Mouse (Mus musculus) liver, postnatal 0 days (tissue): Measurements from ENCODE around the gene Tlr2. TPM values are rescaled to one million over a fixed set of nuclear protein-coding genes. Genes with fewer than 3 reads are reported as not detected.

Experiments
- ATAC-seq: fragments of 200-750 bp; cut with Nextera tagmentation; 2 replicates; pipeline ENCODE4 v1.8.0; 2017; ENCODE audit warnings: mild to moderate bottlenecking, moderate library complexity
- DNase-seq: peaks from one replicate; pipeline ENCODE4 v3.0.0-alpha.2; 2016
- H3K27ac ChIP-seq: fragments of 300-500 bp; sonication (generic); 2 replicates; pipeline ENCODE4 v1.5.1; 2014; ENCODE audit warnings: antibody characterized with exemption, moderate library complexity, mild to moderate bottlenecking, low read depth
- H3K27me3 ChIP-seq: fragments of 300-500 bp; sonication (generic); 2 replicates; pipeline ENCODE4 v1.6.1; 2014; ENCODE audit warnings: low read length, control low read depth, mixed read lengths; ENCODE audit not compliant: insufficient read depth
- H3K36me3 ChIP-seq: fragments of 300-500 bp; sonication (generic); replicated peaks from 2 replicates; pipeline ENCODE4 v1.6.1; 2014; ENCODE audit warnings: mild to moderate bottlenecking, control low read depth, low read length, moderate library complexity, mixed read lengths; ENCODE audit not compliant: insufficient read depth
- H3K4me1 ChIP-seq: fragments of 300-500 bp; sonication (generic); 2 replicates; pipeline ENCODE4 v1.6.1; 2014; ENCODE audit warnings: antibody characterized with exemption, mild to moderate bottlenecking, control low read depth; ENCODE audit not compliant: insufficient read depth
- H3K4me2 ChIP-seq: fragments of 300-500 bp; sonication (generic); 2 replicates; pipeline ENCODE4 v1.6.1; 2014; ENCODE audit warnings: low read depth, mild to moderate bottlenecking, low read length, moderate library complexity, mixed read lengths
- H3K4me3 ChIP-seq: fragments of 300-500 bp; sonication (generic); 2 replicates; pipeline ENCODE4 v1.5.1; 2014; ENCODE audit warnings: low read depth, low read length
- H3K9ac ChIP-seq: fragments of 300-500 bp; sonication (generic); replicated peaks from 2 replicates; pipeline ENCODE4 v1.6.1; 2014; ENCODE audit warnings: mild to moderate bottlenecking, moderate library complexity
- H3K9me3 ChIP-seq: fragments of 300-500 bp; sonication (generic); 2 replicates; pipeline ENCODE4 v1.6.1; 2016; ENCODE audit warnings: mild to moderate bottlenecking, control low read depth, low read length, mixed read lengths
- CTCF ChIP-seq: sonication (generic); IDR thresholded peaks from 2 replicates; pipeline ENCODE4 v1.5.1; 2016; ENCODE audit warnings: antibody characterized with exemption, low read depth
- EP300 ChIP-seq: IDR thresholded peaks from 2 replicates; pipeline ENCODE4 v1.6.1; 2016; ENCODE audit warnings: antibody characterized with exemption, low read depth, mild to moderate bottlenecking
- WGBS: fragments of 180-500 bp; shearing (Covaris S2); extraction: QIAGEN DNeasy Blood & Tissue Kit; methylation state at CpG from one replicate; pipeline ENCODE4 v1.1.7; 2014; ENCODE audit not compliant: insufficient replicate concordance; 5-methylcytosine and 5-hydroxymethylcytosine counted together
- polyA plus RNA-seq: library from polyadenylated mRNA; unstranded; fragments of >200 nt; fragmentation: Nextera tagmentation; extraction: Ambion mirVana; gene quantifications from 2 replicates; pipeline ENCODE4 v1.2.1, GENCODE M21; 2015

The Tlr2 gene
- polyA plus RNA-seq, 1 experiment from 2014 or later: 2.1 TPM

DNA sequence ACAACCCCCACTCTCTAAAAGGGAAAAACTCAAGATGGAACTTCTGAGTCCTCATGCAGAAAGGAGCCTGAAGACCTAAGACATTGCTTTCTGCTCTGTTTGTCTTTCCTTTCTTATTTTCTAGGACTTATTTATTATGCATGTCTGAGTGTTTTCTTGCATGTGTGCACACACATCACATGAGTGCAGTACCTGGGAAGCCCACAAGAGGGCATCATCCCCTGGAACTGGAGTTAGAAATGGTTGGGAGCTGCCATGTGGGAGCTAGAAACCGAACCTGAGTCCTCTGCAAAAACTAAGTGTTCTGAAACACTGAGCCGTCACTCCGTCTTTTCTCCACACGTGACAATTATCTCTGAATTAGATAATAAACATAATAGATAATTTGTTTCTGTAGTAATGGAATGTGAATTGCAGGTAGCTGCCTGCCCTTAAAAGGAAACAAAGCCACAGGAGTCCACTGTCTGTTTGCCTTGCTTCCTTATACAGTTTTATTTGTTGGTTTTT, 39.9 kb downstream of the Tlr2 start:
- TF ChIP-seq EP300 (no peak), CTCF (peak; percentile 53)
- WGBS: 84% methylated on average over 4 of the region's 4 CpGs
- Histone ChIP-seq H3K27ac (no peak overlapping the region), H3K27me3 (no peaks in the 10 kb centered on the region), H3K4me3 (no peak overlapping the region), H3K9me3 (peaks cover 4% of the 10 kb centered on the region; the same call in 1 of the 2 replicates), H3K9ac (no peak overlapping the region), H3K4me2 (no peak overlapping the region), H3K36me3 (no peaks in the 10 kb centered on the region), H3K4me1 (no peaks in the 10 kb centered on the region)
- DNase-seq (peak; percentile 21), ATAC-seq (no peak)

GRCm38 (mm10) chr3:83799486-83799885, 42.1 kb downstream of the Tlr2 start:
- H3K9ac ChIP-seq: no peak overlapping the region
- no peak overlapping the region for H3K4me3 ChIP-seq
- no peaks in the 10 kb centered on the region for H3K27me3 ChIP-seq
- 73% methylated on average over 7 of the region's 7 CpGs for WGBS
- peaks cover 4% of the 10 kb centered on the region; the same call in 1 of the 2 replicates for H3K9me3 ChIP-seq
- no peak overlapping the region for H3K4me2 ChIP-seq
- H3K36me3 ChIP-seq: no peaks in the 10 kb centered on the region
- ATAC-seq: no peak
- no peaks in the 10 kb centered on the region for H3K4me1 ChIP-seq
- TF ChIP-seq CTCF (no peak), EP300 (no peak)
- no peak overlapping the region for H3K27ac ChIP-seq
- DNase-seq: no peak

DNA sequence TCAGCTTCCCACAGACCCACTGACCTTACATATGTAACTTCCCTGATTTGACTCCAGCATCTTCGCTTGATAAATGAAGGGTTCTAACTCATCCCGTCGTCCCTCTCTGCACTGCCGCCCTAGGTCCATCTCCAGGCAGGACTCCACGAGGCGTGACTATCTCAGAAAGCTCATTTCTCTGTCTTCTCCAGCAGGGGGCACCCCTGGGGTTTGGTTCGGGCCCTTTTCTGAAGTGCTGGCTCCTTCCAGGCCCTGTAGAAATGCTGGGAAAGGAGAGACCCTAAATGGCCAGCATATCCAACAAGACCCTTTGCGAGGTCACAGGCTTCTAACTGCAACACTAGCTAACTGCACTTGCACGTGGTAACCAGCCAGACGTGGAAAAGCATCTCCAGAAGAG, 43.7 kb downstream of the Tlr2 start:
- Histone ChIP-seq H3K27me3 (no peaks in the 10 kb centered on the region), H3K4me2 (no peak overlapping the region), H3K36me3 (no peaks in the 10 kb centered on the region), H3K4me1 (no peaks in the 10 kb centered on the region), H3K4me3 (no peak overlapping the region), H3K9me3 (peaks cover 4% of the 10 kb centered on the region; the same call in 1 of the 2 replicates), H3K27ac (no peak overlapping the region), H3K9ac (no peak overlapping the region)
- 5% methylated on average over 10 of the region's 10 CpGs for WGBS
- DNase-seq: peak; percentile 57
- no peak for ATAC-seq
- TF ChIP-seq CTCF (peak; percentile 71), EP300 (no peak)

GRCm38 (mm10) chr3:83797098-83797497, 44.5 kb downstream of the Tlr2 start:
- Histone ChIP-seq H3K36me3 (no peaks in the 10 kb centered on the region), H3K9me3 (peaks cover 4% of the 10 kb centered on the region; the same call in 1 of the 2 replicates), H3K9ac (no peak overlapping the region), H3K27ac (no peak overlapping the region), H3K4me2 (no peak overlapping the region), H3K4me3 (no peak overlapping the region), H3K4me1 (no peaks in the 10 kb centered on the region), H3K27me3 (no peaks in the 10 kb centered on the region)
- TF ChIP-seq EP300 (no peak), CTCF (no peak)
- no peak for DNase-seq
- ATAC-seq: no peak
- WGBS: 56% methylated on average over 6 of the region's 6 CpGs

DNA sequence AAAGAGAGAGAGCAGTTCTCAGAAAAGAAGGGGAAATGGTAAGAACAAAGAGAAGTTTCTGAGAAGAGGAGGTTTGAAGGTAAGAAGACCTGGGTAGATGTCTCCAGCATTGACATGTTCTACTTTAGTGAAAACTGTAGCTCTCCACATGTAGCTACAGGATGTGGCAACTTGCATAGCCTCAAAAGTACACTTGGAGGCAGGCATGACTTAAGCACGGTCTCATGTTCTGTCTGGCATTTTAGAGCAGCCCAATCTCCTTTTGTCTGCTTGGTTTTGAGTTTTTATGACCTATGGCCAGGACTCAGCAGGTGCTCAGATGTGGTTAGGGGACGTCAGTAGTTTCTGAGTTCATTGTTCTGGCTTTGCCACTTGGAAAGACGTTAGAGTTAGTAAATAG, 50.1 kb downstream of the Tlr2 start:
- peaks cover 5% of the 10 kb centered on the region; the same call in 1 of the 2 replicates for H3K4me1 ChIP-seq
- H3K4me2 ChIP-seq: no peak overlapping the region
- H3K27ac ChIP-seq: no peak overlapping the region
- ATAC-seq (no peak), DNase-seq (no peak)
- H3K9me3 ChIP-seq: no peaks in the 10 kb centered on the region
- no peak overlapping the region for H3K9ac ChIP-seq
- WGBS: 64% methylated on average over 3 of the region's 3 CpGs
- TF ChIP-seq EP300 (no peak), CTCF (no peak)
- H3K27me3 ChIP-seq: peaks cover 21% of the 10 kb centered on the region
- no peak overlapping the region for H3K4me3 ChIP-seq
- no peaks in the 10 kb centered on the region for H3K36me3 ChIP-seq

GRCm38 (mm10) chr3:83789651-83790451, 51.7 kb downstream of the Tlr2 start:
- H3K4me3 ChIP-seq: peak overlapping the region; percentile 56
- H3K27me3 ChIP-seq: peaks cover 21% of the 10 kb centered on the region
- TF ChIP-seq EP300 (no peak), CTCF (no peak)
- 3% methylated on average over 43 of the region's 44 CpGs for WGBS
- H3K4me2 ChIP-seq: peak overlapping the region; percentile 85
- H3K36me3 ChIP-seq: no peaks in the 10 kb centered on the region
- H3K27ac ChIP-seq: no peak overlapping the region
- H3K9me3 ChIP-seq: no peaks in the 10 kb centered on the region
- DNase-seq (no peak), ATAC-seq (no peak)
- 0 out of 2 replicates have a peak overlapping the region, but pooled peaks have one; percentile 7 for H3K9ac ChIP-seq
- peaks cover 5% of the 10 kb centered on the region; the same call in 1 of the 2 replicates for H3K4me1 ChIP-seq
